Mouse (Mus musculus) right cerebral cortex, postnatal 36 days (tissue): ENCODE measurements around the gene Tpx2.

Experiments
- DNase-seq, 2 experiments: peaks; one replicate each; pipeline ENCODE4 v3.0.0; 2022; ENCODE audit warnings: low spot score in 2 of 2, mixed read lengths in 1 of 2

The Tpx2 gene

DNA sequence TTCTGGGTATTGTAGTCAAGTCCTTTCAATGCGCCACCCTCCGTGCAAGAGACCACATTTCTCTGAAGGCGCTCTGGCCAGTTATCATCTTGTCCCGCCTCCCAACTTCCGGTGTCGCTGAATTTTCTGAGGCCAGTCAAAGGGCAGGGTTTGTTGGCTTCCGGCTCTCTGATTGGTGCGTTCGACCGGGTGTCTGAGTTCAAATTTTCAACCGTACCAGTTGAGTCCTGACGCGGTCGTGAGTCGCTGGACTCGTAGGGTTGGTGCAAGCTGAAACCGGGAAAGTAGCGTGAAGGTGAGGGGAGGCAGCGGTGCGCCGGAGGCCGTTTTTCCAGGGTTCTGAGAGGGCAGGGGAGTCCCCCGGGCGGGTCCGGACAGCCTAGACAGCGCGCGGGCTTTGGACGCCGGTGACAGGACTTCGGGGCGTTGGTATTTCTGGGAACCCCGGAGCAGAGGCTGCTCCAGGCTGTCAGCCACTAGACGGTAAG, at the start of gene Tpx2:
TSS of gene Tpx2 (plus strand) at position 150 of the 488 bp plus-strand sequence.
- DNase-seq, result peak; percentile 96 to 98

GRCm38 (mm10) chr2:152799954-152800761, 47.6 kb upstream of the Tpx2 start:
- no peak for DNase-seq

DNA sequence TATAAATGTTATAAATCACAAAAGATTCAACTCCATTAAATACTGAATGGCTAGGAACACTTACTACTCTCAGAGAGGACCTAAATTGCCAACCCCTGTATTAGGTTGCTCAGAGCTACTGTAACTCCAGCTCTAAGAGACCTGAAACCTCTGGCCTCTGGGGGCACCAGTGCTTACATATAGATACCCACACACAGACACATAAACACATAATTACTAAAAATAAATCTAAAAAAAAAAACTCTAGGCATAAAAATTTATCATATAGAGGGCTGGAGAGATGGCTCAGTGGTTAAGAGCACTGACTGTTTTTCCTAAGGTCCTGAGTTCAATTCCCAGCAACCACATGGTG, 47.0 kb upstream of the Tpx2 start:
- no peak for DNase-seq

DNA sequence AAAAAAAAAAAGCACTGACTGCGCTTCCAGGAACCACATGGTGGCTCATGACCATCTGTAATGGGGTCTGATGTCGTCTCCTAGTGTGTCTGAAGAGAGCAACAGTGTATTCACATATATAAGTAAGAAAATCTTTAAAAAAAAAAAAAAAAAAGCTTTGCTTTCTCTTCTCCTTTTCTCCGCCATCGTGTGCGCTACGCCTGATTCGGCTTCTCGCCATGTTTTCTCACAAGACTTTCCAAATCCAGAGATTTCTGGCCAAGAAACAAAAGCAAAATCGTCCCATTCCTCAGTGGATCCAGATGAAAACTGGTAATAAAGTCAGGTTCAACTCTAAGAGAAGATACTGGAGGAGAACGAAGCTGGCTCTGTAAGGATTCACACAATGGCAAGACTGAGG, 45.5 kb upstream of the Tpx2 start:
- no peak for DNase-seq

- no peak for DNase-seq
Observed at GRCm38 (mm10) chr2:152803081-152803480, 44.7 kb upstream of the Tpx2 start.

DNA sequence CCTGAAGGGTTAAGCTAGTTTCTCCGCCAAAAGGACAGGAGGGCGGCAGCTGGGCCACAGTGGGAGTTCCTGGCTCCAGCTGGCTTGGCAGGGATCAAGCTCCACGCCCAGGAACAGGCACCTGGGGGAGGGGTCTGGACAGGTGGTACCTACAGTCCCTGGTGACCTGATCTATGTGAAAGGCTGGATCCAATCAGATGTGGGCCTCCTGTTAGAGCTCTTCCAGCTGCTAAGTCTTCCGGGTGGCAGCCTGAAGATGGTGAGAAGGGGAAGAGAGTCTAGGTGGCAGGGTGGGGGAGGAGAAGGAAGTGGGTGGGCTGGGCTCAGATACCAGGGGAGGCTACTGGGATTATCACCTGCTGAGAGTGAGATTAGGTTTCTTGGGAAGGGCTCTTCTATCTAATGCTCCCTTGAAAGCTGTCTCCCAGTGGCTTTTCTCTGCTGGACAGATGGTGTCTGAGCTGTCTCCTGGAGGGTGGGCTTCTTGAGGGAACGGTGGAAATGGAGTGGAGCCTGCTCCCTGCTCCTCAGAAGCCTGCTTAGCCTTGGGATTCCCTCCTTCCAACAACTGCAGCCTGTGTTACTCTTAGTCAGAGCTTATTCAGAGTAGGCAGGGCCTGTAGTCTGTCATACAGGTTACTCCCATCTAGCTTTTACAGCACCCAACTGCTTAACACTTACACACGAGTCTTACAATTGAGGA, 43.2 kb upstream of the Tpx2 start:
- no peak for DNase-seq

DNA sequence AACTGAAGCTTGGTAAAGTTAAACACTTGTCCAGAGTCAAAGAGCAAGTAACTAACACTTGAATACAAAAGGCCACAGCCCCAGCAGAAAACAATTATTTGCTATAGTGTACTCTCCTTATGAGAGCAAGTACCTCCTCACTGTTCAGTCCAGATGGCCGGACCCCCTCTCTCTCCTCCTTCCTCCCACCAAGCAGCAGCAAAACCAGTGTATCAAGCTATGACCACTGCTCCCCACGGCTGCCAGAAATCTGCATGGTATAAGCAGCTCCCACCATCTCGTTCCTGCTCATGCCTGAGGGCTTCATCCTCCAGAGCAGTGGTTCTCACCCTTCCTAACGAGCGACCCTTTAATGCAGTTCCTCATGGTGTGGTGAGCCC, 42.7 kb upstream of the Tpx2 start:
- no peak for DNase-seq

- no peak for DNase-seq
Observed at GRCm38 (mm10) chr2:152806037-152806436, 41.7 kb upstream of the Tpx2 start.

- DNase-seq, result no peak
Observed at GRCm38 (mm10) chr2:152808178-152808577, 39.6 kb upstream of the Tpx2 start.

GRCm38 (mm10) chr2:152810158-152810941, 37.4 kb upstream of the Tpx2 start:
- no peak for DNase-seq

- DNase-seq, result no peak
Observed at GRCm38 (mm10) chr2:152811336-152812165, 36.2 kb upstream of the Tpx2 start.

DNA sequence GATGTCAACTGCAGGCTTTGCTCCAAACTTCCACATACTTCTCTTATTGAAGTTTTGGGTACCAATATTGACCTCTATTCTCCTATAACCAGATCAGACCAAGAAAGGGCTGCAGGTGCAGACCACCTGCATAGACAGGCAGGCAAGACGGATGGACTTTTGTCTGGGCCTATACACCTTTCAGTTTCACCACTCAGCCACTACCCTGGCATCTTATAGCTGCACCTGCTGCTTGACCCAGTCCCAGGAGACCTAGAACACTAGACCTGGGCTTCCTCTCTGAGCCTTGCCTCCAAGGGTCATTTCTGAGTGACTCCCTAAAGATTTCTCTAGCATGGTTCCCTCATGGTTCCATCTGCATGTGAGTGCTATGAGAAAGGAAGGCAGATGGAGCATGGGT, 34.5 kb upstream of the Tpx2 start:
- DNase-seq, result no peak

DNA sequence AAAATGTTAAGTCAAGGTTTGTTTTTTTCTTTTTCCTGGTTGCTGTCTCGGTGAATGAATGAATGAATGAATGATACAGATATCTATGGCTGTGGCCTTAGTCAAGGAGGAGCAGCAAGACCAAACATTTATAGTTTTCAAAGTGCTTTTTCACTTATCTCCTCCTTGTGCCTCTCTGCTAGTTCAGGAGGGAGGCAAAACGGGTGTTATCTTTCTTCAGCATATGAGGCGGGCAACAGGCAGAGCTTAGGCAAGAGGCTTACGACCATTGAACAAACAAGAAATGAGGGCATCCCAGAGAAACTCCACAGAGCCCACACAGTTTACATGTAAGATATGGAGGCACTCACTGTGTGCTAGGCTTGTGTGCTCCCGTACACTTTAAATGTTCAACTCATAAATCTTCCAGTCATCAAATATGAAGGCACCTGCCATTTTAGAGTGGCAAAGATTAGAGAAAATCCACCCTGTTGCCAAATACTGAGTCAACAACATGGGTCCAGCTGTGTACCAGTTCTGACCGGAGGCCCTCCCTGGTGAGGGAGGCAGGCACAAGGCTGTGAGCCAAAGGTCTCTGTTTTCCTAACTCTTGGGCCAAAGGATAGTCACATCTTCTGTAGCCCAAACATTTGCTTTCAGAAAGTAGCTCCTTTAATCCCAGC, 33.4 kb upstream of the Tpx2 start:
- no peak for DNase-seq

GRCm38 (mm10) chr2:152815879-152816656, 31.7 kb upstream of the Tpx2 start:
- DNase-seq, result no peak

DNA sequence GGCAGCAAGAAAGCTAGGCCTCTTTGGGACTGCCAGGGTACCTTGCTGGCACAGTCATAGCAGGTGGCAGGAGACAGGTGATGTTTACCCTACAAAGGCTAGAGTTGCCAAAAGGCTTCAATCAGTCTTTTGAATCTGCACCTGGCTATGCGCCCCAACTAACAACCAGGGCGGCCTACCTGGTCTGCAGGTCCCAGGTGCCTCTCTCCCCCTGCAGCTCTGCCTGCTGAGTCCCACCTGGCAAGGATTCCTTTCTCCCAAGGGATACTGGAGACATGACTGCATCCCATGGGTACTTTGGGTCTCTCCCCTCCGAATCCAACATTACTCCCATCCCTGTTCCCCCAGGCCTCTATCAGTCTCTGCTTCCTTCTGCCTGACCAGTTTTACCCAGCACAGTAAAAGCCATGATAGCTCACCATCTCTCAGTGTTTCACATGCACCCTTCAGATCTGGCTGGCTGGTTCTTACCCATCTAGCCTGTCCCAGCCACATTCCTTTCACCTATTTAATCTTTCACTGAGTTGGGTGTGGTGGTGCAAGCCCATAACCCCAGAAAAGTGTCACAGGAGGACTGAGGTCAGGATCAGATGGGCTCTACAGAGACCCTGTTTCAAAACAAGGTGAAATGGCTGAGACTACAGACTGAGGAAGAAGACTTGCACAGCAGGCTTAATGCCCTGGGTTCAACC, 31.0 kb upstream of the Tpx2 start:
- no peak for DNase-seq

DNA sequence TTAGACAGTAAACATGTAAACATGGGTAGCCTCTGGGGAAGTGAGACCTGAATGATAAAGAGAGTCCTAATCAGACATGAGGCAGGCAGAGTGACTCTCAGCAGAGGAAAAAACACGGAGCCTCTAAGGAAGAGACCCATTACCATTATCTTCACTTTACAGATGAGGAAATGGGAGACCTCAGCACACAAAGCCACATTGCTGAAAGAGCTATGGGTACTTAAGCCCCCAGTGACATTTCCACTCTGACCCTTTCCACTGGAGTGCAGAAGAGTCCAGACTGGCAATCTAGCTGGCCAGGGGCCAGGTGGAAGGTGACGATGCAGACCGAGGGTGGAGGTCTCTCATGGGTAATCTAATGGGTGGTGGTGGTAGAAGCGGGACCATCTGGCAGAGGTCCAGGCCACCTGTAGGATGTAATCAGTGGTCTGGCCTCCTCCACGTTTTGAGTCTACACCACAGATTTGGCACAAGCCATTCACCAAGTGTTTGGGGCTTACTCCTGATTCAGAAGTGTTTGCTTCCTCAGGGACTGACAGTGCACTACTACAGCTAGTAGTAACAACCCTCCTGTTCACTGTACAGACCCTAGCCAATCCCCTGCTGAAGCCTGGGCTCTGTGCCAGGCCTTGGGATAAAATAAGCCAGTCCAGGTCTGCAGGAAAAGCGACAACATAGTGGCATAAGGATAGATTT, 30.0 kb upstream of the Tpx2 start:
- no peak for DNase-seq

DNA sequence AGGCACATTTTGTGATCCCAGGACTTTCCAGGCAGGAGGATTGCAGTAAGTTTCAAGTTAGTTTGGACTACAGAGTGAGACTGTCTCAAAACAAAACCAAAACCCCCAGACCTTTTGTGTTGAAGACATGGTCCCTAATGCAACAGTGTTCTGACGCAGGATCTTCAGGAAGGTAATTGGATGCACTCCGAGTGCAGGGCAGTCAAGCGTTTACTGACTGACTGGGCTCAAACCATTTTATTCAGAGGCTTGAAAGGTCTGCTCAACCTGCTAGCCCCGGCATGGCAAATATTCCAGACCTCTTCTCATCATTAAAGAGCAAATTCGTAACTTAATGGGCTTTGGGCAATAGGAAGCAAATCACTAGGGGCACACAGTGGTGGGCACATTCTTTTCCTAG, 29.1 kb upstream of the Tpx2 start:
- DNase-seq, result no peak

GRCm38 (mm10) chr2:152819097-152819624, 28.6 kb upstream of the Tpx2 start:
- no peak for DNase-seq

GRCm38 (mm10) chr2:152819926-152820325, 27.8 kb upstream of the Tpx2 start:
- DNase-seq, result no peak
